Mouse (Mus musculus) liver, embryonic 14.5 days (tissue): ENCODE measurements at regions not wholly inside any gene's neighbourhood (a gene's known extent, or its start where the extent isn't known, plus 50 kb on each side); places are given as distances from the start of the nearest gene placed in this dataset.

Source experiments
- CTCF ChIP-seq: IDR thresholded peaks from 2 replicates; pipeline ENCODE4 v1.5.1; 2016; ENCODE audit warnings: antibody characterized with exemption, low read depth, control low read depth
- EP300 ChIP-seq: IDR thresholded peaks from 2 replicates; pipeline ENCODE4 v1.6.1; 2016; ENCODE audit warnings: antibody characterized with exemption, low read depth

DNA sequence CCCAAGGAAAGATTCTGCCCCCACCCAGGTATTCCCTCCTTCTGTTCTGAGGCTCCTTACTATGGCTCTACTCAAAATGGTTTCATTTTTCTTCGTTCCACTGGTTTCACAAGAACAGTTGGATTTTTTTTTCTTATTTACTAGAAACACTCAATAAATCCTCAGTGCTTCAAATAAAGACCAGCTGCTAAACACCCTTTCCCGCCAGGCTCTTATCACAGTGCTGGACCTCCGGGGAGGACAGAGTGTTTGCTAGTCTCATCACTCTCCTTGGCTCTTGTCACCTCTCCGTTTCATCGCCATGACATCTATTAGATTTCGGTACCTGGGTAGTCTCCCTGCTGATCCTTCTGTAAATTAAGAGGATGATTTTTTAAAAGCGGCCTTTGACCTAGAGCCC lies 293.7 kb downstream of the Gm9195 start:
- no peak for TF ChIP-seq EP300
- TF ChIP-seq CTCF, result no peak
